Mouse (Mus musculus) c-Kit-positive CD71-positive TER-119-positive erythroid progenitor cells, embryonic 14.5 days (primary cell): ENCODE results near the gene Sec22a.
A peak's percentile ranks its signal among the peaks of the same experiment; 100 is the strongest.

ENCODE experiments used
- DNase-seq: peaks from one replicate; pipeline ENCODE4 v3.0.0-alpha.2; 2013; ENCODE audit warnings: low spot score

Gene Sec22a

DNA sequence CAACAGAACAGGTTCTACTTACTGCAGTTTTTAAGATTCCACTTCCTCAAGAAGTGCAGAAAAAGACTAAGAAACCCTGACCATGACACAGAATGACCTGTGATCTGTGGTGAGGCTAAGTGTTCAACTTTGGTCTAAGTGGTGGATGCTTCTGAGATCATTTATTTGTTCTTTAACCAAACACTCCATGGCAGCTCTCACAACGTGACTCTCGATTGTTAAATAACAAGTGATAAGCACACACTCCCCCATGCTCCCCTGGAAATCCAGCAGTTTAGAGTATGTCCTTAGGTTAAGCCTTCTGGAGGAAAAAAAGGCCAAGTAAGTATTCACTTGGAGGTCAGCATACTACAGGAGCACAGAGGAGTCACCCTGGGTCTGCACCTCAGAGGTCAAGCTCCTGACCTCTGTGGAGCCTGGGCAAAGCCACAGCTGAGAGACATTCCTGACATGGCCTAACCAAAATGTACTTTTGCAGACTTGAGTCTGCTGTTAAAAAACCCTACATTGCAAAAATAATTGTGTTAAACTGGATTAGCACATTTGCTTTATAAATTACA lies 53.1 kb downstream of the Sec22a start:
- DNase-seq = no peak

DNA sequence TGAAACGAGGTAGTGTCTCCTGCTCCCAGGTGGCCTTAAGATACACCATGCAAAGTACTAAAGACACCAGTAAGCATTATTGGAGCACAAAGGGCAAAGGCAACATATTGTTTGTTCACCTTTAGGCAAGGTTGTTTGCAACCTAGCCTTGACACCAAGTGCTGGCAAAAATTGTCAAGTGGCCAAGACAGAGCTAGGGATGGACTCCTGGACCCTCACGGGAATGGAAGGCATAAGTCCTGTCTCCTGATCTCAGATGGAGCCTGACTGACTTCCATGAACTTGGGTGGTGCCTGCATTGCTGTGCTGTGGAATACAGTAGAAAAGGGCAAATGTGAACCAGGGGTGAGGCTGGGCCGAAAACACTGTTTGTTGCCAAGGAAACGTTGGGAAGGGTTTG lies 54.1 kb downstream of the Sec22a start:
- no peak for DNase-seq

DNA sequence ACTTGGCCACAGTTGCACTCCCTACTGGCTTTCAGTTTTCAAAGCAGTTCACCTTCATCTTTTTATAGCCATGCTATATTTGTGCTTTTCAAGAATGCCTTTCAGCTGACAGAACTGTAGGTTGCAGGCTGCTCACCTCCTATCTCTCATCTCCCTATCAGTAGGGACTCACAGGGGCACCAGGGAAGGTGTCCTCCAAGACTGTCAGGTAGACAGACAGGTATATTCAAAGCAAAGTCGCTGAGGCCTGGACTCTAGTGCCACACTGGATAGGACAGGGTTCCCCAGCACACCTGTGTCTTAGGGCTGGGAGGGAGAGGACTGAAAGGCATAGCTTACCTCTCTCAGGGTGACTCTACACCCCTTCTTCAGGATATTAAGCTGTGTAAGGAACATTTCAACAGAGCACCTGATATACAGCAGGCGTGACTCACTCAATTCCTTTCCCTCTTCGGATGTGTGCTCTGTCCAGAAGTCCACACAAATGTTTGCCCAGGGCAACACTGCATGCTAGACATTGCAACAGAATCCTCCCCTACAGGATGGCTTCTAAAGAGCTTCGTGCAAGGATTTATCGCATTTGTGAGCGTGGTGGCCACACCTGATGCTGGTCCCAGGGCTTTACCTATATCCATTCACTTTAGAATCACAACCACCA lies 55.1 kb downstream of the Sec22a start:
- DNase-seq = no peak

DNA sequence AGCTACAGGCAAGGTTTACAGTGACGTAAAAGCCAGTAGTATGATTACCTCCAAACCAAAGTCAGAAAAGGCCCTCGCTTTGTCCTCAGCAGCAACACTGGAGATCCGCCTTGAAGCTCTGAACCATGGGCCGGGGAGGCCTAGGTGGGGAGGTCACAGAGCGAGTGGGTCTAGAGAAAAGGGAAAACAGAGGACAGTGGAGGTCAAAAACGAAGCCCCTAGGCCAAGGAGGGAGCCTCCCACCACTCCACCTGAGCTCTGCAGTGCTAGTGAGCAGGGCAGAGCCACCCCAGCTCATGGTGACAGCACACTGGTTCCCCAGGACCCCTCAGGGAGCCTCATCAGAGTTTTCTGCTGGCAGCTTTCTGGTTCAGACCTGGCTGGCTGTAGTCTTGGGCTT lies 55.7 kb downstream of the Sec22a start:
- DNase-seq = no peak

DNA sequence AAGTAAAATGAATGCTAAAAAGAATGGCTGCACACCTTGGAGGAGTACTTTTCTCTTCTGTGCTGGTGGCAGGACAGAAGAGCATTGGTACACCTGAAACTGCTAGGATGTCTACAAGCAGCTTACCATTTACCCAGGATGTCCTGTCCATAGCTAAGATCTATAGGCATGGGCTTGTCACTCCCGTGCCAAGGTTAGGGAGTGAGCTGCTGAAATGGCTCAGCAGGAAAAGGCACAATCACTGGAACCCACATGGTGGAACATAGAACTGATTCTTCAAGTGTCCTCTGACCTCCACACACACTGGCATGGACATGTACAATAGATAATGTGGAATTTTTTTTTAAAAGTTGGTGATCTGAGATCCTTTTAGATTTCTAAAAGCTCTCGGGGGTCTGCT lies 56.4 kb downstream of the Sec22a start:
- DNase-seq = no peak

DNA sequence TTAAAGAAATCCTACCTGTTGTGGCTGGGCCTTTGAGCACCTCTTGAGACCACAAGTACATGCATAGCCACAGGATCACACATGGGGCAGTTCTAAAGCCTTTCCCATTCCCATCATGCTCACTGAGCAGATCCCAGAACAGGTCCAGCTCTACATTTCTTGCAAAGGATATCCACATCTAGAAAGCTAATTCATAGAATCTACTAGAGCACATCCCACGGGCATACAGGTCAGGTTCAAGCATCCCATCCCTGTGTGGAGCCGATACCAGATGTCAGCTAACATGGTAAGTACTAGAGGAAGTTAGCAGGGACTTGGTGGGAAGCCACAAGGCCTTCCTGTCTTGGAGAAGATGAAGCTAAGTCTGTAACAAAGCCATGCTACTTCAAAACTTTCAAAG lies 57.1 kb downstream of the Sec22a start:
- no peak for DNase-seq

DNA sequence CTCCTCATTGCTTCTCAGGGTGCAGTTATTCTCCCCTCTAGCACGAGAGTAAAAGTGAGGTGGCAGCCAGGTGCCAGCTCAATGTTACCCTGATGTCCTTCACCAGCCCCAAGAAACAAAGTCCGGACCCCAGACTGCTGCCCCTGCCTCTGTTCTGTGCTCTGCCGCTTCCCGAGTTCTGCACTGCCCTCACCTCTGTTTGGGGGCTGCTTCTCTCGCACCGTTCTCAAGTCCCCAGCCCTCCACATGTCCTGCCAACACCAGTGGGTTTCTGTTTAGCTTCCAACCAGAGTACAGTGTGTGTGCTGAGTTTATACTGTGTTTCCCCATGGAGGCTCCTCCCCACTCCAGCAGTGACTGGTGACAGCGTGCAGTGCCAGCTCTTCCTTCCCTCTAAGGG lies 58.5 kb downstream of the Sec22a start:
- no peak for DNase-seq

DNA sequence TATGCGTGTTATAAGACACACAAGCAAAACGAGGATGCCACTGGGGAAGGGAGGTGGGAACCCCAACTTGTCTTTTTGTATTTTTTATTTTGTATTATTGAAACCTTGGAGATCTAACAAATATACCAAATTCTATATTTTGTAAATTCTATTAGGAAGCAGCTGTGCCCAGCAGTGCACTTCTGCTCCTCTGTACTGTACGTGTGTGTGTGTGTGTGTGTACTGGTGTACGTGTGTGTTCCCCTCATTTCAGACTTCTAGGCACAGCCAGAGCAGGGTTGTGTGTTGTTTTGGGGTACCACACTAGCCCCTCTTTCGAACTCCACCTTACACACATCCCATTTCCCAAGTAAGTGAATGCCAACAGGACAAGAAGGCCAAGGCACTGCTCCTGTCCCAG lies 59.3 kb downstream of the Sec22a start:
- DNase-seq = no peak

DNA sequence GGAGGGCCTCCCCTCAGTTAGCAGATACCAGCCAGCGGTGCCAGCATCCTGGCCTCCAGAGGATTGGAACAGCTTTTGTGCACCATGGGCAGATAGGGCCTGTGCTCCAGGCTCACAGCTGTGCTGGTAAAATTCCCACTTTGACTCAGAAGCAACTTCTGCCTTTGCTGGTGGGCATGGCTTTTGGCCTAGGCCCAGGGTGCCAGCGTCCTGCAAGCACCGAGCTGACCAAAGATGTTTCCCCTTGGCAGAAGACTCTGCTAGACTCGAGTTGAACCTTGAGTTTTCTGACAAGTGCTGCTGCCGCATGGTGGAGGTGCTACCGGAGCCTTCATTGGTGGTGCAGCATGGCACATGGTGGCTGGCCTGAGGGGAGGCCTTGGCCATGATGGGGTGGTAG lies 60.0 kb downstream of the Sec22a start:
- DNase-seq = no peak

DNA sequence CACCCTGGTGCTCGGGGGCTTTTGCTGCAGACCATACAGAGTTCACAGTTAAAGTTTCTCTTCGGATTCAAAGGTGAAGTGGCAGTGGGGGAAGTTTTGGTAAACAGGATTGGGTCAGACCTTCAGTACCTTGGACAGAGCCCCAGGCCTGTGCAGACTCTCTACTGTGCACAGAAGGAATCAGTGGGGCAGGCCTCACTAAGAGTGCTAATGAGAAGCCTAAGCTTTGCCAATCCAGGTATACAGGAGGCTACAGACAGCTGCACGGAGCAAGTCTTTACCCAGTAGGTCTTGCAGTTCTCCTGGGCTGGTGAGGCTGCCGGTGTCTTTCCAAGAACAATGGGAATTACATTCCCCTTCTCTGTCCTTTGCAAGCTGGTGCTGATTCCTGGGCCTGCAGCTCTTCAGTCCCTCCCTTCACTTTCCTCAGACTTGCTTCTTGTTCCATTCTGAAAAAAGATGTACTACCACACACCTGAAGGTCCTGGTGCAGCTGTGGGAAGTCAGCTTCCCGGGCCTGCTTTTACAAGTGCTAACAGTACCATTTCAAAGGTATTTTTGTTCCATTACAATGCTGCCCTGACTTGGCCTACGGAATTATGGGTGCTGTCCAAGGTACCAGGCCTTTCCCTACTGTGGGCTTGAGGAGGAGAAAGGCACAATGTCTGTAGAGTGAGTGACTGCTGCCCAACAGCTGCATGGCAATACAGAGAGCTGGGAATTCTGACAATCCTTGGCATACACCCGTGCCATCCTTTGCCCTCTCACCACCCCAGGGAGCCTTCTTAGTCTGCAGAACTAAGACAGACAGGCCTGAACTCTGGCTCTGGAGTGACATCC lies 61.1 kb downstream of the Sec22a start:
- DNase-seq = no peak

DNA sequence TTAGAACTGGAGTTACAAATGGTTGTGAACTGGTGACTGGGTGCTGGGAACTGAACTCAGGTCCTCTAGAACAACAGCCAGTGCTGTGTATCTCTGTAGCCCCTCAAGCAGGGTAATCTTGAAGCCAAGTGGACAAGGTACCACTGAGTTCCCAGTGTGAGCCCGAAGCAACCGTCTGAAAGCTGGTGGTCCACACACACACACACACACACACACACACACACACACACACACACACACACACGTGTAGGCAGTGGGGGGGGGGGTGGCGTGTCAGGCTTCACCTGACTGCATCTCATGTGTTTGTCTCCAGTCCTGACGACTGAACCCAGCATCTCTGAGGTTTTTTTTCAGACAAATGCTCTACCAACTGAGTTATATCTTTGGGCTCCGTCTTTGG lies 63.6 kb downstream of the Sec22a start:
- no peak for DNase-seq

DNA sequence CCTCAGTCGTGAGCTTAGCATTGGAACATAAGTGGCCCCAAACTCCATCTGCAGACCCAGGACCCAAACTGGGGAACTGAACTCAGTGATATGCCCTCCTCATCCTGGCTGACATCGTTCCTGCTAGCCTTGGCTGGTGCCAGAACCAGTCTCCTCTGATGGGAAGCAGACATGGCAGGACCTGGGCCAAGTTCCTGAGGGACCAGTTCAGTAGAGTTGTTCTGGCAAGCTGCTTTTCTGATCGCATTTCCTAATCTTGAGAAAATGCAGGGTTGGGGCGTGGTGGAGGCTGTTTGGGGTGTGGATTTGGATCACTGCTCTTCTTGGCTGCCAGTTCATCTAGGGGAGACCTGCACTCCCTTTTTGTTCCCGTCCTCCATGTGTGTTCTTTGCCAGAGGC lies 65.9 kb downstream of the Sec22a start:
- DNase-seq = no peak

DNA sequence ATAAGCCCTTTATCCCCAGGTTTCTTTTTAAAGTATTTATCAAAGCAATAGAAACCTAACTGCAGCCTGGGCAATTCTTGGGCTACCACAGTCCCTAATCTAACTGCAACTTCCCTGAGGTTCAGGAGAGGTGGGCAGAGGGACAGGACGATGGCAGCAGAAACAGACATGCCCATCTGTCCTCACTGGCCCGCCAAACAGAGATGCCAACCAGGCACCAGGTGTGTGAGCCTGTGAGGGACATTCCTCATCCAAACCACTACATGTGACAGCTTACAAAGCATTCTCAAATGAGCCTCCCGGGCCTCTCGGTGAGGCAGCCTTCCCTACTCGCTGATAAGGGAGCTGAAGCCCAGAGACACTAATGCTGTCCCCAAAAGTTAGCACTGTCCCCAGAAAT lies 76.5 kb downstream of the Sec22a start:
- no peak for DNase-seq

DNA sequence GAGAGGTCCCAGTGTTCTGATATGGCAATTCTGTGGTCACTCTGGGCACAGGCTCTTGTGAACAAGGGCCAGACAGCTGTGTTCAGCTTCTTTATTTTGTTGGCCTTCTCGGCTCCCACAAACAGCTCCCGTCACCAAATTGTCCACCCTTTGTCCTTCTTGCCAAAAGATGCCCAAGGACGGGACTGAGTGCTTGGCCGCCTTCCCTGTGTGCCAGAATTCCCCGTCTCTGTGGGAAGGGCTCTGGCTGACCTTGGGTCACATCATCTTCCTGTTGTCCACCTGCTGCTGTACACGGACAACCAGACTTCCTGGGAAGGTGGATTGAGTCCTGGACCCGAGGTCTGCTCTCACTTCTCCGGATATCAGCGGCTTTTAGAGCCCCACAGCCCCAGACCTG lies 77.9 kb downstream of the Sec22a start:
- no peak for DNase-seq

DNA sequence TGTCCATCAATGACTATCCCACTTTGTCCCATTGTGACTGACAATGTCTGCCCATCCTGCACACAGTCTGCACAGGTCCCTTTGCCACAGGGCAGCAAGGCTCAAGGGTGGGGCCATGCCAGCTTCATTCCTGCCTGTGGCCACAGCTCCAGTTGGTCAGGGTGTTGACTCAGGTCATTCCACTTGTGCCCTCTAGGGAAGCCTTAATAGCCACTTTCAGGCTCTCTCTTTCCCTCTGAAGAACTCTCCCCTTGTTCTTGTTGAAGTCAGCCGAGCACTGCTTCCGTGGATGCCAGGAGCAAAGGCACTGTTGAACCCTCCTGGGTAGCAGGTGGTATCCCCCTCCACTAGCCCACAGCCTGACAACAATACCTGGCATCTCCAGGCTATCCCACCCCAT lies 81.3 kb downstream of the Sec22a start:
- no peak for DNase-seq

DNA sequence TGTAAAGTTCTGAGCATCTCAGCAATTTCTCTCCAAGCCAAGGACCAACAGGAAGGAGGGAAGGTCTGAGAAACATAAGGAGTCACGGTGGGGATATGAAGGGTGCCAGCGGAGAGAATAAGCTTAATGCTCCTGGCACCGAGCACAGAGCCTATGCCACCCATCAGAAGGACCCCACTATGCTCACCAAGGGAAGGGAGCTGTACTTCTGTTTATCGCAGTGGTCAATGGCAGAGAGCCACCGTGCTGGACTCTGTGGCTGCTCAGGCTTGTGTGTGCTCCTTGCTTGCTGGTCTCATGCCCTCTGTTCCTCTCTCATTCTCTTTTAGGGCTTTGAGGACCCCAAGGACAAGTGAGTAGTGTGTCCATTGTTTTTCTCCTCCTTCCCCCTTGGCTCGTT lies 85.6 kb downstream of the Sec22a start:
- no peak for DNase-seq

DNA sequence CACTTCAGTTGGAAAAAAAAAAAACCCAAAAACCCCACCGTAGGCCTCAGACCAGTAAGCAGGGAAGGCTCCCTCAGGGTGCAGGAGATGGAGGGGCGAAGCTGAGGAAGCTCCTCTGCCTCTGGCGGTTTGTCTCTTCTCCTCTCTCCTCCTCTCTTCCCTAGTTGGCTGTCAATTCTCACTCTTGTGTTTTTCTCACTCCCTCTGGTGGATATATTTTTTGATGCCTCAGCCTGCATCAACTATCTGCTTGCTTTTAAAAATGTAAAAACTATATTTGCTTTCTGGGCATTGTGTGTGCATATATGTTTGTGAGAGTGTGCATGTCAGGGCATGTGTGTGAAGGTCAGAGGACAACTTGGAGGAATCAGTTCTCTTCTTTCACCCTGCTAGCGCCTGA lies 91.3 kb downstream of the Sec22a start:
- DNase-seq = no peak

DNA sequence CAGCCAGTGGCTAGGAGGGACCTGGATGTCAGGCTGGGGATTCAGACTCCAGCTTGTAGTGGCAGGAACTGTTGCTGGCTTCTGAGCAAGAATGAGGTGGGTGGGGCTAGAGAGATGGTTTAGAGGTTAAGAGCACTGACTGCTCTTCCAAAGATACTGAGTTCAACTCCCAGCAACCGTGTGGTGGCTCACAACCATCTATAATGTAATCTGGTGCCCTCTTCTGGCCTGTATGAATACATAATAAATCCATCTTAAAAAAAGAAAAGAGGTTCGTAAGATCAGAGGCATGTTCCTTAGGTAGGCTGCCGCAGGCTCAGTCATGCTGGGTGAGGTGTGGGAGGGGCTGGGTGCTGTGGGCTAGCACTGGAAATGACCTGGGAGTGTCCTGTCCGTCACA lies 92.1 kb downstream of the Sec22a start:
- DNase-seq = no peak

DNA sequence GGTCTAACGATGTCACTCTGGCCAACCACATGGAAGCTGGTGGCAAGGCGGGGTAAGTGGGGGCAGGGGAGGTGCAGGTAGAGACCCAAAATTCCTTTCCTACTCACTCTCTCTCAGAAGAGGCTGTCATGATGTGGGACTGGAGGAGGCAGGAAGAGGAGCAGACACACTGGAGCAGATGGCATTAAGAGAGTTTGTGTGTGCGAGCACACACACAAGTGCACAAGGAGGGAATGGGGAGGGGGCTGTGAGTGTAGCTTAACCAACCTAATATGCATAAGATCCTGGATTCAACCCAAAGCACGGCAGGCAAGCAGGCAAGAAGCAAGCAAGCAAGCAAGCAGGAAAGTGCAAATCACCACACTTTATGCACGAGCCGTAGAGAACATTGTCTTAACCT lies 92.8 kb downstream of the Sec22a start:
- no peak for DNase-seq

DNA sequence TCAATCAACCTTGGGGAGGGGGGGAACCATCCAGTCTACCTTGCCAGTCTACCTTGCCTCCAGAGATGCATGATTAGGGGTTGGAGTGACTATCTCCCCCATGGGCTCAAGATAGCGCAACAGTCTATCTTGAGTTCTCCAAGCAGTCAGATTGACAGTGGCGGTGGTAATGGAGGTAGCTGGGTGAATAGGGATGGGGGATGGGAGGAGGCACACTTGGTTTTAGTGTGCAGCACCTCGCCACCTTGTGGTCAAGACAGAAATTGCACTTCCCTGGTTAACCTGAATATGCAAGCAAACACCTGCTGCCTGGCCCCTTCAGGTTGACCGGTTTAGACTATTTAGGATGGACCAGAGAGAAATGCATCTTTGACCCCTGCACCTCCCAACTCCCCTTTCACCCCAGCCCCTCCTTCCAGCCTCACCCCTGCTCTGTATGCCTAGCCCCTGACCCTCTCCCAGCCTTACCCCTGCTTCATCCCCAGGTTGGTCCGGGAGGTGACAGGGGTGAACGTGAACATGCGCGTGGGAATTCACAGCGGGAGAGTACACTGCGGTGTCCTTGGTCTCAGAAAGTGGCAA lies 93.3 kb downstream of the Sec22a start:
- peak; percentile 62 for DNase-seq
